Mouse (Mus musculus) myocyte (in vitro differentiated cells): ENCODE data around the gene H2-DMb1.

Source experiments
- MAX ChIP-seq: IDR thresholded peaks from one replicate; pipeline ENCODE4 v1.6.1; 2011; ENCODE audit warnings: low read depth, mild to moderate bottlenecking, control low read depth
- POLR2A ChIP-seq: IDR thresholded peaks from one replicate; pipeline ENCODE4 v1.6.1; 2011; ENCODE audit warnings: low read depth, mild to moderate bottlenecking, control low read depth, moderate library complexity; ENCODE audit not compliant: insufficient read length
- POLR2AphosphoS2 ChIP-seq: IDR thresholded peaks from one replicate; pipeline ENCODE4 v1.6.1; 2011; ENCODE audit warnings: low read depth, control low read depth; ENCODE audit not compliant: insufficient read length

GRCm38 (mm10) chr17:34140240-34140639 is 12.6 kb upstream of the H2-DMb1 start:
- no peak for TF ChIP-seq POLR2AphosphoS2
- no peak for TF ChIP-seq POLR2A
- TF ChIP-seq MAX = no peak
